Mouse (Mus musculus) kidney, embryonic 14.5 days (tissue): Measurements from ENCODE around the gene Capn11. TPM values are rescaled to one million over a fixed set of nuclear protein-coding genes. Genes with fewer than 3 reads are reported as not detected.

ENCODE experiments used
- ATAC-seq: fragments of 200-750 bp; cut with Nextera tagmentation; 2 replicates; pipeline ENCODE4 v1.8.0; 2017; ENCODE audit warnings: moderate number of reproducible peaks, mild to moderate bottlenecking, moderate TSS enrichment, moderate library complexity; ENCODE audit not compliant: low FRiP score, low TSS enrichment
- H3K27ac ChIP-seq: fragments of 300-500 bp; sonication (generic); 2 replicates; pipeline ENCODE4 v1.5.1; 2014; ENCODE audit warnings: low read depth, mild to moderate bottlenecking, low read length, moderate library complexity, mixed read lengths
- H3K27me3 ChIP-seq: fragments of 300-500 bp; sonication (generic); 2 replicates; pipeline ENCODE4 v1.6.1; 2014; ENCODE audit warnings: mild to moderate bottlenecking, low read length; ENCODE audit not compliant: control insufficient read depth, insufficient read depth
- H3K36me3 ChIP-seq: fragments of 300-500 bp; sonication (generic); 2 replicates; pipeline ENCODE4 v1.6.1; 2014; ENCODE audit warnings: low read length, mixed read lengths; ENCODE audit not compliant: control insufficient read depth, insufficient read depth
- H3K4me1 ChIP-seq: fragments of 300-500 bp; sonication (generic); 2 replicates; pipeline ENCODE4 v1.6.1; 2014; ENCODE audit warnings: low read length, mixed read lengths; ENCODE audit not compliant: control insufficient read depth, insufficient read depth
- H3K4me2 ChIP-seq: fragments of 300-500 bp; sonication (generic); replicated peaks from 2 replicates; pipeline ENCODE4 v1.6.1; 2014; ENCODE audit warnings: low read depth, mild to moderate bottlenecking, low read length
- H3K4me3 ChIP-seq: fragments of 300-500 bp; sonication (generic); 2 replicates; pipeline ENCODE4 v1.5.1; 2014; ENCODE audit warnings: mild to moderate bottlenecking, low read length
- H3K9ac ChIP-seq: fragments of 300-500 bp; sonication (generic); 2 replicates; pipeline ENCODE4 v1.6.1; 2014; ENCODE audit warnings: low read depth, mild to moderate bottlenecking, low read length, moderate library complexity
- H3K9me3 ChIP-seq: fragments of 300-500 bp; sonication (generic); 2 replicates; pipeline ENCODE4 v1.6.1; 2016; ENCODE audit warnings: low read length; ENCODE audit not compliant: control insufficient read depth
- WGBS: fragments of 180-500 bp; shearing (Covaris S2); extraction: QIAGEN DNeasy Blood & Tissue Kit; methylation state at CpG from one replicate; pipeline ENCODE4 v1.1.7; 2014; 5-methylcytosine and 5-hydroxymethylcytosine counted together
- polyA plus RNA-seq: library from polyadenylated mRNA; unstranded; fragments of >200 nt; fragmentation: Nextera tagmentation; extraction: Ambion mirVana; gene quantifications from 2 replicates; pipeline ENCODE4 v1.2.1, GENCODE M21; 2014

The Capn11 gene
- polyA plus RNA-seq = 0.10 TPM in 1 of 2 replicates, not detected in the other

DNA sequence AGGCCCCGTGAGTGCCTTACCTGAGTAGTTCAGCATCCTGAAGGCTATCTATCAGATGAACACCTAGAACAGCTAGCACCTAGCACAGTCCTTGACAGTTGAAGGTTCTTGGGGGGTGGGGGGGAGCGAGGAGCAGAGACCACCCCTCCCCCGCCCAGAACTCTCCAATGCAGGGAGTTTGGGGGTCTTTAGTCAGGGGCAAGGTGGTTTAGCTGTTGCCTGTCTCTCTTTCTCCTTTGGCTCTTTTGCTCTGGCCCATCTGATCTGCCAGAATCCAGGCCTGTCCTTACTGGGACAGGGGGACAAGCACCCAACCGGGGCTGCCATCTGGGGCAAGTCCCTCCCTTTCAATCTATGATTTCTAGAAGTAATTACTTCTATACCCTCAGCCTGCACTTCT is at the start of gene Capn11:
Gene Capn11 (minus strand): TSS at position 101 of the 400 bp plus-strand sequence.
- H3K4me3 ChIP-seq = no peak within 1 kb of the TSS
- H3K27me3 ChIP-seq = no peaks in the 10 kb centered on the region
- no peak within 1 kb of the TSS for H3K4me2 ChIP-seq
- no peak within 1 kb of the TSS for H3K27ac ChIP-seq
- ATAC-seq = no peak
- H3K9ac ChIP-seq = peak within 1 kb of the TSS; percentile 31; the same call in 1 of the 2 replicates
- 77% methylated on average over 4 of the region's 4 CpGs for WGBS
- no peaks in the 10 kb centered on the region for H3K9me3 ChIP-seq
- H3K4me1 ChIP-seq = peaks cover 12% of the 10 kb centered on the region
- H3K36me3 ChIP-seq = peaks cover 6% of the 10 kb centered on the region

DNA sequence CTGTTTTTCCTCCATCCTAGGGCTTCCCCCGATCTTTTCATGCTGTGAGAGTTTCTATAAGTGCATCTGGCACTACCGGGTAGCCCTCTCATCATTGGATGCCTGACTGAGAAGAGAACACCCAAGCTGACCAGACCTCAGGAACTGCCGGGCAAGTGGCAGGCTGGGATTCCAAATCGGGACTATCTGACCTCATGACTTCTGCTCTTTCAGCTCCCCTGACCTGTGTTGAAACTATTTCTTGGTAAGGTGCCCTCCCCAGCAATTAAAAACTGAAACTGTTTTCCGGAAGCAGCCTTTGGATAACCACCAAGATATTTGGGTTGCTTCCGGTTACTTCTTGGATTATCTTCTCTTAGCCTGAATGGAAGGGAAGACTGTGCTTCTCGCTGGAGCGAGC is 49.1 kb upstream of the Capn11 start:
- Histone ChIP-seq H3K9ac (no peak overlapping the region), H3K9me3 (no peaks in the 10 kb centered on the region), H3K36me3 (no peaks in the 10 kb centered on the region), H3K27me3 (no peaks in the 10 kb centered on the region), H3K4me3 (no peak overlapping the region), H3K4me2 (no peak overlapping the region), H3K4me1 (no peaks in the 10 kb centered on the region; the same call in 1 of the 2 replicates), H3K27ac (no peak overlapping the region)
- no peak for ATAC-seq
- WGBS = 85% methylated on average over 8 of the region's 8 CpGs

DNA sequence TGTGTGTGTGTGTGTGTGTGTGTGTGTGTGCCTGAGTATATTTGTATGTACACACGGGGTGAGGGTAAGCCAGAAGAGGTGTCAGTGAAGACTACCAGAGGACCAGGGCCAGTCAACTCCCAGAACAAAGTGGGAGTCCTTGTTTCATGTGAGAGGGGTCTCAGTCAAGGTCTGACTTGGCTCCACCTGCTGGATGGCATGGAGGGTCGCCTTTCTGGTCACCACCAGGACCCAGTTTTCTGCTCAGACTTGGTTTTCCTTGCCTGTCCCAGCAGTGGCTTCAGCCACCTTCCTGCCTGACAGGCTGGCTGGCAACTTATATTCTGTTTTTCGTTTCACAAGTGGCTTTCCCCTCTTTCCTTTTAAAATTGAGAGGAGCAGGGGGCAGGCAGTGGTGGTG is 48.3 kb upstream of the Capn11 start:
- H3K27ac ChIP-seq = no peak overlapping the region
- H3K9me3 ChIP-seq = no peaks in the 10 kb centered on the region
- H3K4me3 ChIP-seq = no peak overlapping the region
- WGBS = 30% methylated on average over 3 of the region's 3 CpGs
- no peaks in the 10 kb centered on the region; the same call in 1 of the 2 replicates for H3K4me1 ChIP-seq
- ATAC-seq = no peak
- no peak overlapping the region for H3K9ac ChIP-seq
- no peaks in the 10 kb centered on the region for H3K36me3 ChIP-seq
- no peaks in the 10 kb centered on the region for H3K27me3 ChIP-seq
- H3K4me2 ChIP-seq = no peak overlapping the region

DNA sequence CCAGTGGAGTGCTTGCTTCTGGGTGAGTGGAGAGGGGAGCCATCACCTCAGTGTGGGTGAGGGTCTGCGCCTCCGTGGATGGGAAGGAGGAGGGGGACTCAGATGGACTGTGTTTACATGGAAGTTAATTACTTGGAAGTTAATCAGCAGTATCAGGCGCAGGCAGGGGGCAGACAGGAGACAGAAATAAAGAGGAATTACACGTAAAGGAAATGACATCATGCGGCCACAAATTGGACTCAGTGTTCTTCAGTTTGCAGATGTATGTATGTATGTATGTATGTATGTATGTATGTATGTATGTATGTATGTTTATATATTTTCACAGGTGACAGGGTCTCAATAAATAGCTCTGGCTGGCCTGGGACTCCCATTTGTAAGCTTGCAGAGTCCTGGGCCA is 47.7 kb upstream of the Capn11 start:
- H3K4me3 ChIP-seq = no peak overlapping the region
- H3K9ac ChIP-seq = no peak overlapping the region
- no peaks in the 10 kb centered on the region; the same call in 1 of the 2 replicates for H3K4me1 ChIP-seq
- no peak overlapping the region for H3K27ac ChIP-seq
- no peaks in the 10 kb centered on the region for H3K9me3 ChIP-seq
- no peak for ATAC-seq
- H3K4me2 ChIP-seq = no peak overlapping the region
- 71% methylated on average over 5 of the region's 5 CpGs for WGBS
- H3K27me3 ChIP-seq = no peaks in the 10 kb centered on the region
- no peaks in the 10 kb centered on the region for H3K36me3 ChIP-seq

DNA sequence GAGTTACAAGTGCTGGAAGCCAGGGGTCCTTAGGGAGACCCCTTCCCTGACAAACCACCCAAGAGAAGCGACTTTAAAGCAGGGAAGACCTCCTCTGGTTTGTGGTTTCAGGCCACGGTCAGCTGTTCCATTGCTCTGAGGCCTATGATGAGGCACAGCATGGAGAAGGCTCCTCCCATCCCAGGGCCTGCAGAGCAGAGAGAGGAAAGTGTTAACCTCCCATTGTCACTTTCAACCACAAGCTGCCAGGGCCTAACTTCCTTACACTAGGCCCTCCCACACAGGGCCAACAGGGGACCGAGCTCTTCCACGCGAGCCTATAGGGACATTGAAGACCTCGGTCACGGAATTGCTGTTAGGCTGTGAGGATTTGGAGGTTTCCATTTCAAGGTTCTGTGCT is 44.1 kb upstream of the Capn11 start:
- Histone ChIP-seq H3K36me3 (peaks cover 4% of the 10 kb centered on the region; the same call in 1 of the 2 replicates), H3K27ac (no peak overlapping the region), H3K9ac (no peak overlapping the region), H3K4me1 (no peaks in the 10 kb centered on the region; the same call in 1 of the 2 replicates), H3K9me3 (no peaks in the 10 kb centered on the region), H3K4me3 (no peak overlapping the region), H3K27me3 (no peaks in the 10 kb centered on the region), H3K4me2 (no peak overlapping the region)
- 46% methylated on average over 7 of the region's 7 CpGs for WGBS
- no peak for ATAC-seq

DNA sequence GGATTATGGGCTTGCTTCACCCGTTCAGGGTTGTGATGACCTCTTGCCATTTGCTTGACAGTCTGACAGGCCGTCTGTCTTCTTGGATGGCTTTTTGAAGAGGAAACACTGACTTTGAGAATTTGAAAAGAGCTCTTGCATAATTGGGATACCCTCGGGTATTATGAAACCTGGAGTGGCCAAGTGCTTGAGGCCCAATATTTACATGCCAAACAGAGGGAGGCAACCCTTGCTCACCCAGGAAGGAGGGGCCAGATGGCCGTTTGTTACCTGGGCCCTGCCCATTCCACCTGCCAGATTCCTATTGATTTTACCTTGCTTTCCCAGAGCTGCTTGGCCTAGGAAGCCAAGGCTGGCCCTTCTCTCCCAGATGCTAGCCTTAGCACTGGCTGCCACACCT is 43.1 kb upstream of the Capn11 start:
- ATAC-seq = no peak
- H3K36me3 ChIP-seq = peaks cover 8% of the 10 kb centered on the region; the same call in 1 of the 2 replicates
- WGBS = 43% methylated on average over 4 of the region's 4 CpGs
- H3K27me3 ChIP-seq = no peaks in the 10 kb centered on the region
- no peak overlapping the region for H3K27ac ChIP-seq
- H3K4me2 ChIP-seq = no peak overlapping the region
- H3K4me3 ChIP-seq = no peak overlapping the region
- H3K4me1 ChIP-seq = no peaks in the 10 kb centered on the region; the same call in 1 of the 2 replicates
- H3K9me3 ChIP-seq = no peaks in the 10 kb centered on the region
- no peak overlapping the region for H3K9ac ChIP-seq

DNA sequence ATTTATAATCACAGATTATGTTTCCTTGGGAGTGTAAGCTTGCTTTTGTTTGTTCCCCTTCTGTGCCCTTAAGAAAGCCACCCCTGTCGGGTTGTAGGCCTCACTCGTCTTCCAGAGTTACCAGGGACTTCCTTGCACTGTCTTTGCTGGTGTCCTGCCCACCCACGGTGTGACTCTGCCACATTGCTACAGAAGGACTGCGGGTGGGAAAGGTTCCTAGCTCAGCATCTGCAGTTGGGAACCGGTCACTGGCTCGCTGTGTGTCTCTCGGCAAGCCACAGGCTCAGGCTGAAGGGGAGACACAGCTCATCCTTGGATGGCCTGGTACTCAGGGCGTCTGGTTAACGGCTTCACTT is 42.1 kb upstream of the Capn11 start:
- Histone ChIP-seq H3K9me3 (no peaks in the 10 kb centered on the region), H3K4me2 (no peak overlapping the region), H3K4me1 (no peaks in the 10 kb centered on the region; the same call in 1 of the 2 replicates), H3K27ac (no peak overlapping the region), H3K27me3 (no peaks in the 10 kb centered on the region), H3K9ac (no peak overlapping the region), H3K4me3 (no peak overlapping the region), H3K36me3 (peaks cover 15% of the 10 kb centered on the region; the same call in 1 of the 2 replicates)
- no peak for ATAC-seq
- 66% methylated on average over 9 of the region's 9 CpGs for WGBS

DNA sequence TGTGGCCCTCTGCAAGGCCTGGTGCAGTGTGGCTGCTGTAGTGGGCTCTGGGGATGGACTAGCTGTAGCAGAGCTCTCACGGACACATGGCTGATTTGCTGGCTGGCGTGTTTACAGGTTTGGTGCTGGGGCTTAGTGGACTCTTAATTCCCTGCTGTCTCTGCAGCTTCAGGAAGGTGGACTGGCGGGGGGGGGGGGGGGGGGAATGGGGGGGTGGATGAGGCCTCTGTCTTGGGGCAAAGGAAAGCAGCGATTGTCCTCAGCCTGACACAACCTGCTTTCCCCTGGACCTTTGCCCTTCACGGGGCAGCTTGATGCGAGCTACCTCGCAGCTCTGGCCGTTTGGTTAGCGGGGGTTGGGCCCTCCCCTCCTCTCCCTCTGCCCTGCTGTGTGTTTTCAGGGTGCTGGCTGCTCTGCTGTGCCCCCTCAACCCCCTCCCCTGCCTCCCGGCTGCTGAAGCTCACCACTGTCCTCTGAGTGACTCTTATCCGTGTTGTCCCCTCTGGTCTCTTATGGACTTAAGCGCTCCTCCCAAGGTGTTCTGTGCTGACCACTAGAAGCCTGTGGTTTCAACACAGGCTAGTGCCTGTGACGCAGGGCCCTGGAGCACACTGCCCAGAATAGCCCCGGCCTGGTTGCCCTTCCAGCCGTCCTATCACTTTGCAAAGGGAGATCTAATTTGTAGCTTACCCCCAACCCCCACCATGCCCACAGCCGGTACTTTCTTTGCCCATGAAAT is 41.5 kb upstream of the Capn11 start:
- no peak overlapping the region for H3K4me2 ChIP-seq
- H3K27ac ChIP-seq = no peak overlapping the region
- H3K4me1 ChIP-seq = no peaks in the 10 kb centered on the region; the same call in 1 of the 2 replicates
- H3K36me3 ChIP-seq = peaks cover 15% of the 10 kb centered on the region; the same call in 1 of the 2 replicates
- ATAC-seq = no peak
- H3K27me3 ChIP-seq = no peaks in the 10 kb centered on the region
- no peaks in the 10 kb centered on the region for H3K9me3 ChIP-seq
- 49% methylated on average over 12 of the region's 16 CpGs for WGBS
- H3K4me3 ChIP-seq = no peak overlapping the region
- no peak overlapping the region for H3K9ac ChIP-seq

DNA sequence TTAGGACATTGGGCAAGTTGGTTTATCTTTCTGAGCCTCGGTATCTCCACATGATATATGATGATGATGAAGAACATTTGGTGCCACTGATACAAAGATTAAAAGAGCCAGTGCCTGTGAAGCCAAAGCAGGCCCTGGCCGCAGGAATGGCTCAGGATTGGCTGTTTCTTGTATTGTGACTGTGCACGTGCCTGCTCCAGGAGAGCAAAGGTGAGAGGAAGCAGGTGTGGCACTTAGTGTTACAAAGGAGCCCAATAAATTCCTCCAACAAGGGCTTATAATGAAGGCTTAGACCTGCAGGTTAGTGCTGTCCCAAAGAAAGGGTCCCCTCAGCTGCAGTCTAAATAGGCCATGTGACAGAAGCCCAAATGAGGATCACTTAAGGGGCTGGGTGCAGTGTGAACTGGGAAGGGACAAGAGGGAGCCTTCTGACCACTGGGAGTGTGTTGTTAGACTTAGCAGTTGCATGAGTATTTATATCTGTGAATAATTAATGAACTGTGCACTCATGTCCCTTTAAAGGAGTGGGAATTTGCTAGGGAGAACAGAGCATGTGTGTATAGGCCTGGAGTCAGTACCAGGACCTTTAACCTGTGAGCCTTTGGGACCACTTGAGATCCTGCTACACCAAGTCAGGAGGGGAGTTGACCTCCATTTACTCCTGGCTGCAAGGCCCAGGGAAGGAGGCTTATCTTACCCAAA is 40.1 kb upstream of the Capn11 start:
- Histone ChIP-seq H3K36me3 (peaks cover 15% of the 10 kb centered on the region; the same call in 1 of the 2 replicates), H3K27me3 (no peaks in the 10 kb centered on the region), H3K4me2 (no peak overlapping the region), H3K9ac (no peak overlapping the region), H3K4me1 (peaks cover 7% of the 10 kb centered on the region; the same call in 1 of the 2 replicates), H3K27ac (no peak overlapping the region), H3K4me3 (no peak overlapping the region), H3K9me3 (no peaks in the 10 kb centered on the region)
- ATAC-seq = no peak
- 81% methylated on average over 3 of the region's 3 CpGs for WGBS
